Mouse (Mus musculus) spleen, adult 2 months (tissue): ENCODE measurements at regions not wholly inside any gene's neighbourhood (a gene's known extent, or its start where the extent isn't known, plus 50 kb on each side); places are given as distances from the start of the nearest gene placed in this dataset.

ENCODE experiments used
- CTCF ChIP-seq: fragments of 200-500 bp; IDR thresholded peaks from 2 replicates; pipeline ENCODE4 v1.5.1; 2011; ENCODE audit warnings: mild to moderate bottlenecking, inconsistent platforms; ENCODE audit not compliant: insufficient read depth, insufficient read length, insufficient replicate concordance; ENCODE audit errors: extremely low read depth
- POLR2A ChIP-seq: fragments of 200-500 bp; IDR thresholded peaks from 2 replicates; pipeline ENCODE4 v1.6.1; 2011; ENCODE audit warnings: low read depth, low read length, inconsistent platforms

DNA sequence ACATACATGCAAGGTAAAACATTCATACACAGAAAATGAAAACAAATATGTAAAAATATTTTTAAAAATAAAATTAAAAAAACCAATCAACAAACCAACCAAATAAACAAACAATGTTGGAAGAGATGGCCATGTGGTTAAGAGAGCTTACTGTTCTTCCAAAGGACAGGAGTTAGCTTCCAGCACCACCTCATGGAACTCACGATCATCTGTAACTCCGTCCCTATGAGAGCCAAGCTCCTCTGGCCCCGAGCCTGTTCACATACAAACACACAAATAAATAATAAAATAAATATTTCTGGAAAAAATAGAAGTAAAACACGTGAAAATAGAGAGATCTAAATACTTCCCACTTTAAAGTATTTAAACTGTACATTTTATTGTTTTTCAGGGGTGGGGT is 269.5 kb downstream of the Zfp704 start:
- TF ChIP-seq CTCF (no peak), POLR2A (no peak)
